Mouse (Mus musculus) liver, adult 2 months (tissue): ENCODE measurements around the gene Pop4.

Experiments
- CTCF ChIP-seq: fragments of 200-500 bp; IDR thresholded peaks from 2 replicates; pipeline ENCODE4 v1.5.1; 2011; ENCODE audit warnings: low read depth, low read length, control low read depth
- POLR2A ChIP-seq: fragments of 200-500 bp; IDR thresholded peaks from 2 replicates; pipeline ENCODE4 v1.6.1; 2011; ENCODE audit warnings: low read length, control low read depth; ENCODE audit not compliant: insufficient read depth; ENCODE audit errors: extremely low read depth

GRCm38 (mm10) chr7:38259631-38260030 lies 11.6 kb downstream of the Pop4 start:
- TF ChIP-seq CTCF (no peak), POLR2A (no peak)
